ENCODE assay signal across 8 mouse cellular contexts in the genomic region with DNA sequence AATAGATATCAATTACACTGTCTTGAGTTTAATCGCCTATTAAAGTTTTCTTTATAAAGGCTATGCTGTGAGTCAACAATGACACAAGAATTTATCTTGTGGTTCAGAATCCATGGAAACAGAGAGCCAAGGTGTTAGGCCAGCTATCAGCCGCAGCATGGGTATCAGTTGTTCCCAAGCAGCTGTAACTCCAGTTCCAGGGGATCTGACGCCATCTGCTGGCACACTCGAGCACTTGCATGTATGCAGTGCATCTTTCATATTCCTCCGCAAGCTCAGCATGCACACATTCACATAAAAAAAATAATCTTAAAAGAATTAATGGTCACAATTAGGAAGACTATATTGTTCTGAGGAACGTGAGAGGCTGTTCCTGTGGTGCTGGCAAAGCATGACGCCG. TPM values are rescaled to one million over a fixed set of nuclear protein-coding genes. Genes with fewer than 3 reads are reported as not detected.
DNase-seq lines count a peak whose midpoint lies in the region; ATAC-seq and TF ChIP-seq lines count a peak whose summit lies in the region.

No protein-coding gene starts in this region.

- intact Hi-C loops in left cerebral cortex, postnatal 4 days (cut with DNase I): no loop called here

- H3K4me3 ChIP-seq in hindbrain, embryonic 10.5 days: no peak overlapping the region
- no peak overlapping the region for H3K4me3 ChIP-seq in hindbrain, embryonic 16.5 days (ENCODE audit: low read length)
- H3K4me3 ChIP-seq in embryonic facial prominence, embryonic 10.5 days: no peak overlapping the region
- H3K4me3 ChIP-seq in thymus, adult 2 months (ENCODE audit: control insufficient read depth, insufficient read depth, low read length): no peak overlapping the region

- H3K4me1 ChIP-seq in hindbrain, embryonic 10.5 days (replicated peaks): 0 out of 2 replicates have a peak, but pooled peaks cover 3% of the 10 kb centered on the region
- no peaks in the 10 kb centered on the region for H3K4me1 ChIP-seq in hindbrain, embryonic 16.5 days (ENCODE audit: control insufficient read depth, insufficient read depth, low read depth, low read length)
- H3K4me1 ChIP-seq in embryonic facial prominence, embryonic 10.5 days: peaks cover 9% of the 10 kb centered on the region
- H3K4me1 ChIP-seq in thymus, adult 2 months (replicated peaks; ENCODE audit: control insufficient read depth, insufficient read depth, low read length): no peaks in the 10 kb centered on the region

- TF ChIP-seq CTCF in thymus, adult 2 months (IDR thresholded peaks at IDR 0.05; ENCODE audit: borderline replicate concordance, control insufficient read depth, extremely low read depth, insufficient read depth, low read length, poor library complexity): no peak

- H3K9ac ChIP-seq in hindbrain, embryonic 16.5 days (ENCODE audit: low read depth, low read length): no peak overlapping the region

- ATAC-seq in hindbrain, embryonic 16.5 days: no peak

- H3K4me2 ChIP-seq in hindbrain, embryonic 16.5 days (ENCODE audit: low read length): no peak overlapping the region

- peak; percentile 48 for DNase-seq in hindbrain, embryonic 10.5 days (ENCODE audit: low spot score)
- DNase-seq in A20 (ENCODE audit: low read depth, low spot score) (peak; percentile 40), adipocyte (ENCODE audit: low spot score) (peak; percentile 2)
- DNase-seq in embryonic facial prominence, embryonic 10.5 days (ENCODE audit: low spot score): peak; percentile 52
- DNase-seq in left cerebral cortex, postnatal 4 days: peak; percentile 58
- DNase-seq in testis, postnatal 10 days (ENCODE audit: low spot score): peak; percentile 72
- no peak for DNase-seq in thymus, adult 2 months

- no peaks in the 10 kb centered on the region for H3K9me3 ChIP-seq in hindbrain, embryonic 10.5 days
- H3K9me3 ChIP-seq in hindbrain, embryonic 16.5 days (ENCODE audit: control insufficient read depth, low read length): no peaks in the 10 kb centered on the region
- H3K9me3 ChIP-seq in embryonic facial prominence, embryonic 10.5 days: no peaks in the 10 kb centered on the region

- no peaks in the 10 kb centered on the region for H3K27me3 ChIP-seq in hindbrain, embryonic 10.5 days (ENCODE audit: insufficient read depth, poor library complexity, severe bottlenecking)
- H3K27me3 ChIP-seq in hindbrain, embryonic 16.5 days (replicated peaks; ENCODE audit: control insufficient read depth, insufficient read depth, low read length): no peaks in the 10 kb centered on the region
- H3K27me3 ChIP-seq in embryonic facial prominence, embryonic 10.5 days (replicated peaks; ENCODE audit: low read depth, poor library complexity, severe bottlenecking): no peaks in the 10 kb centered on the region
- no peaks in the 10 kb centered on the region for H3K27me3 ChIP-seq in thymus, adult 2 months (ENCODE audit: control insufficient read depth, insufficient read depth, low read length)

- no peak overlapping the region for H3K27ac ChIP-seq in hindbrain, embryonic 10.5 days
- no peak overlapping the region for H3K27ac ChIP-seq in hindbrain, embryonic 16.5 days (ENCODE audit: low read depth, low read length)
- H3K27ac ChIP-seq in embryonic facial prominence, embryonic 10.5 days (replicated peaks): no peak overlapping the region
- H3K27ac ChIP-seq in thymus, adult 2 months (ENCODE audit: control insufficient read depth, insufficient read depth, low read length): no peak overlapping the region

- H3K36me3 ChIP-seq in hindbrain, embryonic 10.5 days: no peaks in the 10 kb centered on the region
- H3K36me3 ChIP-seq in hindbrain, embryonic 16.5 days (ENCODE audit: control insufficient read depth, insufficient read depth, low read length): no peaks in the 10 kb centered on the region
- H3K36me3 ChIP-seq in embryonic facial prominence, embryonic 10.5 days (replicated peaks): no peaks in the 10 kb centered on the region
- no peaks in the 10 kb centered on the region for H3K36me3 ChIP-seq in thymus, adult 2 months (ENCODE audit: control insufficient read depth, insufficient read depth, low read length)

- WGBS in hindbrain, embryonic 10.5 days: 40% methylated on average over 8 of the region's 8 CpGs
- WGBS in hindbrain, embryonic 16.5 days: 31% methylated on average over 8 of the region's 8 CpGs
- WGBS in embryonic facial prominence, embryonic 10.5 days: 40% methylated on average over 8 of the region's 8 CpGs
- 50% methylated on average over 8 of the region's 8 CpGs for WGBS in thymus, adult 2 months

- TF ChIP-seq POLR2A in thymus, adult 2 months (IDR thresholded peaks at IDR 0.05; ENCODE audit: control insufficient read depth, extremely low read depth, insufficient read depth, low read length, poor library complexity): no peak

RNA-seq across cellular contexts. Expression of gene Kcnma1, which starts 45.5 kb away (rescaled TPM):
- 0.68 and 1.1 TPM in 2 replicates for polyA plus RNA-seq in hindbrain, embryonic 10.5 days (2016; fragmentation: Nextera tagmentation; extraction: Ambion mirVana)
- 15.8 and 17.2 TPM in 2 replicates for polyA plus RNA-seq in hindbrain, embryonic 16.5 days (2015; fragmentation: Nextera tagmentation; extraction: Ambion mirVana)
- 0.50 and 0.70 TPM in 2 replicates for polyA plus RNA-seq in embryonic facial prominence, embryonic 10.5 days (2016; fragmentation: Nextera tagmentation; extraction: Ambion mirVana)
- 100 to 1,000 TPM; 115 to 124 TPM for total RNA-seq in left cerebral cortex, postnatal 4 days (2021)
- 4.9 and 5.1 TPM in 2 replicates for polyA plus RNA-seq in thymus, adult 2 months (2012; rRNA removed)
